Mouse (Mus musculus) monocyte, adult 5-6 weeks (primary cell): ENCODE data around the gene Plpp1. TPM values are rescaled to one million over a fixed set of nuclear protein-coding genes. Genes with fewer than 3 reads are reported as not detected.
A peak's percentile ranks its signal among the peaks of the same experiment; 100 is the strongest.

Experiments used
- ATAC-seq: fragments of 153-309, 156-312 bp; replicated peaks from 2 replicates; pipeline ENCODE4 v1.8.0; 2017; ENCODE audit warnings: mild to moderate bottlenecking; ENCODE audit not compliant: low TSS enrichment, insufficient number of reproducible peaks, severe bottlenecking, poor library complexity, low FRiP score
- total RNA-seq: library from RNA; stranded (forward); fragments of 200-1000, 200-491, 200-594 nt; gene quantifications from 3 replicates; pipeline ENCODE4 v1.2.3, GENCODE M21; 2017

Gene Plpp1
- total RNA-seq, 1 experiment from 2014 or later = 1.8 TPM

DNA sequence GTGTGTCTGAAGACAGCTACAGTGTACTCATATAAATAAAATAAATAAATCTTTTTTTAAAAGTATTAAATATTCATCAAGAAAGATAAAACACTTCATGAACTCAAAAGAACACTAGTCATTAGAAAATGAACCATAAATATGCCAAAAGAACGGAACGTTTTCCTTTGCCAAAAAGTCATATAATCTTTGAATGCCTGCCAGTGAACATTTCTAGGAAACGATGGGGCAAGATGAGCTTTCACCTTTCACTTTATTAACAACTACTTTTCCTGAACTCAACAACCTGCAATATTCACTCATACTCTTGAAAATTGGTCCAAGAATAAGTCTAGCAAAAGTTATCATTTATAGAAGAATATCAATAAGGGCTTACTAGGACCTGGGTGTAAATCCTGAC lies 101.6 kb downstream of the Plpp1 start:
- ATAC-seq = no peak

DNA sequence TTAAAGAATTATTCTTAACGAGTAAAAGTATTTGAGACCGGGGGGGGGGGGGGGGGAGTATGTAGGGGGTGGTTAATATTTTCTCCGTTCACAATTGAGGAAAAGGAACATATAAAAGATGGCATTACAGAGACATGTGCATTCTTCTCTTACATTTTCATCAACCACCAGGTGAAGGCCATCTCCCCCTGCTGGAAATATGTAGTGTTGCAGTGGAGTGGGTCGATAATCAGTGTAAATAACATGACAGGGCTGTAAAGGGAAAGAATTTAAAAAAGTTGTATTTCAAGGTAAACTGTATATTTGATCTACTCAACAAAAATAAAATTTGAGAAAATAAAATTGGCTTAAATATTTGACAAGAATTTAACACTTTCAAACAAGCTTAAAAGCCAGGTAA lies 109.1 kb downstream of the Plpp1 start:
- ATAC-seq = 0 out of 2 replicates have a peak, but pooled peaks have one; percentile 47

DNA sequence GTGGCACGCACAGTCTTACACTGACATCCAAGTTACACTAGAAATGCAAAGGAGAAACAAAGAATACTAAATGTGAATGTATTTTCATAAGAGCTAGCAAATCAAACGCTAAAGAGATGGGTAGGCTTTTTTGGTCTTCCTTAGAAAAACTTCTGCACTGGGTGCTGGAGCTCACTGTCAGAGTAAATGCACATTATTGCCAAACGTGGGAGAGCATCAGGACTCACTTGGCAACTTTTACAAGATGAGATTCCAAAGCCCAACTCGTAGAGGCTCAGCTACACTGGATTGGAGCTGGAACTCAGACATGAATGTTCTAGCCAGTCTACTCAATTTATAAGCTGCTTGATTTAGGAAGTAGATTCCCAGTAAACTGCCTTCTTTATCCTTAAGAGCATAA lies 109.8 kb downstream of the Plpp1 start:
- no peak for ATAC-seq

Other genes starting within 250 kb of the Plpp1 start
- gene Il31ra, start 206.4 kb upstream of the Plpp1 start, total RNA-seq = 10.8 to 14.4 TPM (median 11.8 TPM) in 3 replicates
- 1.7 TPM in 1 of 3 replicates, not detected in the others for gene Ddx4, start 148.3 kb upstream of the Plpp1 start, total RNA-seq
- 33.1 to 48.4 TPM (median 35.9 TPM) in 3 replicates for gene Slc38a9, start 140.0 kb upstream of the Plpp1 start, total RNA-seq
- 61.4 to 92.9 TPM (median 83.6 TPM) in 3 replicates for gene Mtrex, start 126.6 kb downstream of the Plpp1 start, total RNA-seq
- gene Dhx29, start 126.7 kb downstream of the Plpp1 start, total RNA-seq = 20.5 to 31.6 TPM (median 22.8 TPM) in 3 replicates
- gene Ccno, start 187.0 kb downstream of the Plpp1 start, total RNA-seq = 0.48 to 1.8 TPM (median 0.49 TPM) in 3 replicates
- not detected in 3 replicates for gene Mcidas, start 193.1 kb downstream of the Plpp1 start, total RNA-seq
- 1.0 to 11.5 TPM (median 6.1 TPM) in 3 replicates for gene Cdc20b, start 234.3 kb downstream of the Plpp1 start, total RNA-seq
- gene Gpx8, start 245.6 kb downstream of the Plpp1 start, total RNA-seq = 8.4 to 18.8 TPM (median 16.9 TPM) in 3 replicates